Mouse (Mus musculus) neural tube, postnatal 0 days (tissue): ENCODE data around the gene Gm28305. TPM values are rescaled to one million over a fixed set of nuclear protein-coding genes. Genes with fewer than 3 reads are reported as not detected.

ENCODE experiments used
- polyA plus RNA-seq: library from polyadenylated mRNA; unstranded; fragments of >200 nt; fragmentation: Nextera tagmentation; extraction: Ambion mirVana; gene quantifications from 2 replicates; pipeline ENCODE4 v1.2.1, GENCODE M21; 2015

The Gm28305 gene
- polyA plus RNA-seq: not detected in 2 replicates

DNA sequence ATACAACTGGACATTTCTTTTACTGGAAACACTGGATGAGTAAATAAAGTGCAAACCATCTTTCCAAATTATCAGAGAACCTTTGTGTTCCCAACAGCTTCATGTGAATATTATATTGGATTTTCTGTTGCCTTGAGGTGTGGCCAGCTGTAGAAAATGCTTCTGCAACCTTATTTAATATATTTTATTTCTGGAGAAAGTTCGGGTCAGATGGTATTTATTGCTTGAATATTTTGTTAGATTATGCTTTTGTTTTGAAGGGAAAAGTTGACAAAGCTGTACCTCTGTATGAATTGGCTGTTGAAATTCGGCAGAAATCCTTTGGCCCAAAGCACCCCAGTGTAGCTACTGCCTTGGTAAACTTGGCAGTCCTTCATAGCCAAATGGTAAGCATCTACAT lies at the start of gene Gm28305:
Gm28305 (plus strand) TSS at position 301 of the 400 bp plus-strand sequence.

DNA sequence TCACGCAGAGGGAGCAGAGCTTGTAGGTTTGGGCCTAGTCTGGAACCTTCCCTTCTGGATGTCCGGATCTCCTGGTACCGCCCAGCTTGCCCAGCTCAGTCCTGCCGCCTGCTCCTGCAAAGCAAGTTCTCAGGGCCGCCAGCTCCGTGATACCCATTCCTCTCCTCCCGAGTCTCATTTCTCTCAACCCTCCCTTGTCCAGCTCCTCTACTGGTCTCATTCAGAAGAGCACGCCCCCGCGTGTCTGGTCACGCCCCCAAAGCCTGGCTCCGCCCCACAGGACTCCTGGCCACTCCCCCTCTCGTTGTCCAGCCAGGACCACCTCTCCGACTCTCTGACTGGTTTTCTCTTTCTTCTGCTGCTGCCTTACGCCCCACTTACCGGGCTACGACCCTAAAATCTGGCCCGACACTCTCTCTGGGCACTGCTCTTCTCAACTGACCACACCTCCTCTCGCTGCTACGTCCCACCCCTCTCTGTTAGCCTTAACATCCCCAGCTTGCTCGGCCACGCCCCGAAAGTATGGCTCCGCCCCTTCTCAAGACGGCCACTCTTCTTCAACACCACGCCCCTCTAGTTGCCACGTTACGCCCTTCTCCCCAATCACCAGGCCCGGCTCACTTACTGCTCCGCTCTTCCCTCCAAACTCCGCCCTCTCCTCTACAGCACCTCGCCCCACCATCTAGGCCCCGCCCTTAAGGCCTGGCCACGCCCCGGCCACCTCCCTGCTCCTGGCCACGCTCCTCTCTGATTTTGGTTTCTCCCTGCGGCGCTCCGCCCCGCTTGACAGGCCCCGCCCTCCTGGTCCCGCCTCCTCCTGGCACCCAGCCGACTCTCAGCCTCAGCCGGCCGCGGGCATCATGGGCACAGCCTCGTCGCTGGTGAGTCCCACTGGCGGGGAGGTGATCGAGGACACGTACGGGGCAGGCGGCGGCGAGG lies 38.3 kb upstream of the Gm28305 start, which contains the start of gene Nphp3:
Nphp3 (plus strand) TSS at position 624 of the 939 bp plus-strand sequence.

DNA sequence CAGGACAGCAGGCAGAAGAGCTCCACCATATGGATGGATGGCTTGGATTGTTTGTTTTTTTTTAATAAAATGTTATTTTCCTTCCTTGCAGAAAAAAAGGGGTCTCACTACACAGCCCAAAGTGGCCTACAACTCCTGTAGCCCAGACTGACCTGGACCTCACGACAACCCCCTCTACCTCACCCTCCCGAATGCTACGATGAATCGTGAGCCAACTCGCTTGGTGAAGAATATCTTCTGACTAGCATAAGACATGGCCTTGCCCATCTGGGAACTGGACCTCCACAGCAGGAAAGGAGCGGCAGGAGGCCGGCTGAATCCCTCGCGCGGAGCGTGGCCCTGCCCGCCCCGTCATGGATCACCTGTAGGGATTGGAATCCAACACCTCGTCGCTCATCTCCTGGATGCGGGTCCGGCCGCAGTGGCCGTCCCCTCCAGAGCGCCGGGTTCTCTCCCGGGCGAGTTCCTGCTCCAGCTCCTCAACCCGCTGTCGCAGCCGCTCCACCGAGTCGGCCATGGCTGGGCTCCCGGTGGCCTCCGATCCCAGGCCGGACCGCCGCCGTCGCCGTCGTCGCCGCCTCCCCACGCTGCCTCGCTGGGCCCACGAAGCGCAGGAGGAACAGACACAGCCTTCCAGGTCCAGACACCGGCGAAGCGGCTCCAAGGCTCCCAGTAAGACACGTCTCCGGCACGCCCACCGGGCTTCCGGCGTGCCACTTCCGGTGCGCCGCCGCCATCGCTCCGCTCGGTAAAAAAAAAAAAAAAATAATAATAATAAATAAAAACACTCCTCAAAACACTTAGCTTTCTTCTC lies 22.2 kb downstream of the Gm28305 start, which contains the start of gene Uba5:
Uba5 (minus strand) TSS at position 705 of the 814 bp plus-strand sequence.

DNA sequence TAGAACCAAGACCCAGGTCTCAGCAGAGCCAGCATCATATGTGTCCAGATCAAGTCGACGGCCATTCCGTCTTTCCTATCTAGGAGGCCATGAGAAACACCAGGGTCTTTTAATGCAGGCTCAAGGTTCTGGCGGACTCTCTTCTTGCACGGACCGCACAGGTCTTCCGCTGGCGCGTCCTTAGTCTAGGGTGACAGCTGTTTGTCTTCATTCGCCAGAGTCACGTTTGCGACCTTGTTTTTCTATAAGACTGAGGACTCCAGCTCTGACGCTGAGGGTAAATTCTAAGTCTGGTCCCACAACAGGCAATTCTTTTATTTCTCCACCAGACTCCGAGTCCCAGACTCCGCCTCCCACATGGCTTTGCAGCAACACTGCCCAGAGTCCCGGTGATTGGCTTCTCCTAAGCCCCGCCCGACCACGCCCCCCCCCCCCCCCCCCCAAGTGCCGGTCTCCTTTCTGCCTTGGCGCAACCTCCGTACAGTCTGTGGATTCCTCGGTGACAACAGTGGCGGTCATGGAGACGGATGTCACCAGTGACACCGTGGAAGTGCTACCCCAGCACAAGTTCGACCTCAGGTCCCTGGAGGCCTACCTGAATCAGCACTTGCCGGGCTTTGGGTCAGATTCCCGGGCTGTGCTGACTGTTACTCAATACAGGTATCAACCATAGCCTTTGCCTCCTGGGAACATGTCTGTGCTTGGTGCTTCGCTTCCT lies 22.9 kb downstream of the Gm28305 start, which contains the start of gene Acad11:
Acad11 (plus strand) TSS at position 134 of the 718 bp plus-strand sequence.

Other genes with a start within 250 kb of the Gm28305 start
- gene Nphp3, start 38.1 kb upstream of the Gm28305 start, polyA plus RNA-seq: 3.3 and 5.2 TPM in 2 replicates
- gene Uba5, start 22.5 kb downstream of the Gm28305 start, polyA plus RNA-seq: 62.8 and 65.4 TPM in 2 replicates
- gene Acad11, start 22.7 kb downstream of the Gm28305 start, polyA plus RNA-seq: 7.6 and 8.8 TPM in 2 replicates
- gene Ackr4, start 86.3 kb downstream of the Gm28305 start, polyA plus RNA-seq: 2.9 and 4.5 TPM in 2 replicates
- gene Dnajc13, start 222.3 kb downstream of the Gm28305 start, polyA plus RNA-seq: 16.5 and 17.9 TPM in 2 replicates